Mouse (Mus musculus) skeletal muscle tissue, adult 2 months (tissue): Measurements from ENCODE around the gene Kcnj9.
A peak's percentile ranks its signal among the peaks of the same experiment; 100 is the strongest.

ENCODE experiments used
- DNase-seq: peaks from one replicate; pipeline ENCODE4 v3.0.0-alpha.2; 2012; ENCODE audit warnings: low read depth, low spot score

Gene Kcnj9

DNA sequence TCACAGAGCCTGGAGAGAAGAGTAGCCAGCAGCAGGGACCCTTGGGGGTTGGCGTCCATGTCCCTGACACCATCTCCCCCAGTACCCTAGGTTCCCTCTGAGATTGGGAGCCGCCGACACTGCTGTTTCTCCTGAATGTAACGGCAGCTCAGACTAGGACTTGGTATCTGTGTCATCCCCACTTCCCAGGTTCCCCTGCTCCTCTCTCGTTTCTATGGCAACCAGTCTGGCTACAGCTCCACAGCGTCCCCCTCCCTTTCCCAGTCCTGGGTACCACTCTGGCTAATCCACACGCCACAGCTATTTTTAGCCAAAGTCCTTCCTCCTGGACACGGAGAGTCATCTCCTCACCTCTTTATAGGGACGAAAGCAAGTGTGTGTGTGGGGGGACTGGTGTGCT lies at the start of gene Kcnj9:
Gene Kcnj9, minus strand, starts transcription at position 188 of the 400 bp plus-strand sequence.
- no peak for DNase-seq

DNA sequence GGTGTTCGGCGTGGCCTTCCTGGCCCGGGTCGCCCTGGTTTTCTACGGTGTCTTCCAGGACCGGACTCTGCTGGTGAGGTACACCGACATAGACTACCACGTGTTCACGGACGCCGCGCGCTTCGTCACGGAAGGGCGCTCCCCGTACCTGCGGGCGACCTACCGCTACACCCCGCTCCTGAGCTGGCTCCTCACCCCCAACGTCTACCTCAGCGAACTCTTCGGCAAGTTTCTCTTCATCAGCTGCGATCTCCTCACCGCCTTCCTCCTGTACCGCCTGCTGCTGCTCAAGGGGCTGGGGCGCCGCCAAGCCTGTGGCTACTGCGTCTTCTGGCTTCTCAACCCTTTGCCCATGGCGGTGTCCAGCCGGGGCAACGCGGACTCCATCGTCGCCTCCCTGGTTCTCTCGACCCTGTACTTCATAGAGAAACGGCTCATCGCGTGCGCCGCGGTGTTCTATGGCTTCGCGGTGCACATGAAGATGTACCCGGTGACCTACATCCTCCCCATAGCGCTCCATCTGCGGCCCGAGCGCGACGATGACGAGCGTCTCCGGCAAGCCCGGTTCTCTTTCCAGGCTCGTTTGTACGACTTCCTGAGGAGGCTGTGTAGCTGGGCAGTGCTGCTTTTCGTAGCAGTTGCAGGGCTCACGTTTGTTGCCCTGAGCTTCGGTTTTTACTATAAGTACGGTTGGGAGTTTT lies 47.8 kb upstream of the Kcnj9 start:
- peak; percentile 10 for DNase-seq

GRCm38 (mm10) chr1:172376198-172376667 lies 47.1 kb upstream of the Kcnj9 start, which contains the start of gene Pigm:
Pigm (plus strand) TSS chr1:172376546.
- DNase-seq, result peak; percentile 96

- no peak for DNase-seq
These were observed 39.8 kb upstream of the Kcnj9 start for GRCm38 (mm10) chr1:172368768-172369418.

DNA sequence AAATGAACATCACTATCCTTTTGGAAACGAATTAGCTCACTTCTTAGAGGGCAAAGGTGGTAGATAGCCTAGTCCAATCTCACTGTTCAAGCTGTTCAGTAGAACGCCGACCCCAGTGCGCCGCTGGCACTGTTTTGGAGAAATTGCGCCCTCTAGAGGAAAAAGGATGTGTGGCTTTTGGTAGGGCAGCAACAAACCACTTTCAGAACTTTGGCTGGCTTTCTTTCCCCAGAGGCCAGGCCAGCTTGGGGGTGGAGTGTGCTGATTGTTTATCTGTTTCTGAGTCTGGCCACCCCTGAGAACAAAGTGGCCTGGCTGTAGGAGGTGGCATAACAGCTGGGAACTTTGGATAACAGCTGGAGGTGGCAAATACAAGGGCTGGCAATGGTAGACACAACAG lies 35.6 kb upstream of the Kcnj9 start:
- DNase-seq, result no peak

DNA sequence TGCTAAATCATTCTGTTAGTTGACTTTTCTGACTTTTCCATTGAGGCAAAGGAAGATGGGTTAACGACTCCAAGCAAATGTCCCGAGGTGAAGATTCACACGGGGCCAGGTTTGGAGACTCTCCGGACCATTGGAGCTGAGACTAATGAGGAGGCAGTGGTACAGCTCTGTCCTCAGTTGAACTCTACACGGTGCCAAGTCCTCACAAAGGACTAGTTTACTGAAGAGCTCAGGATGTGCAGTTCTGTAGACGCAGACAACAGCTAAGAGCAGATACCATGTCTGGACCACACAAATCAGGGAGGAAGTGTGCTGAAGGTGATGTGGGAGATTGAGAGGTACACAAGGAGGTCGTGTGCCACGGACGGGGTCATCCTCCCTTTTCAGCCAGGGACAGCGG lies 29.2 kb upstream of the Kcnj9 start:
- DNase-seq, result no peak

DNA sequence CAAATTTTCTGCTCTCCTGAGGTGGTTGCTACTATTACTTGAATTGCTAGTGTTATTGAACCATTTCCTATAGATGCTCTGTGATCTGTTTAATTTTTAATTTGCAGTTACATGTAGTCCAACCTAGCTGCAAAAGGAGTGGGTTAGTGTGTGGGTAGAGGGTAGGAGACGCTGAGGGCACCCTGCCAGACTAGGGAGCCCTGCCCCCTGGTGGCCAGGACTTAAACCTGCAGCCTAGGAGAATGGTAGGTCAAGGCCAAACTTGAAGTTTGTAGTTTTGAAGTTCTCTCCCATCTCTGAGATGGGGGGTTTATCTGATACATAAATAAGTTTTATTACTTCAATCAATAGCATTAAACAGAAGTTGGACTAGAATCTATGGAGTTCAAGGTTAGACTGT lies 28.4 kb upstream of the Kcnj9 start:
- DNase-seq, result no peak

DNA sequence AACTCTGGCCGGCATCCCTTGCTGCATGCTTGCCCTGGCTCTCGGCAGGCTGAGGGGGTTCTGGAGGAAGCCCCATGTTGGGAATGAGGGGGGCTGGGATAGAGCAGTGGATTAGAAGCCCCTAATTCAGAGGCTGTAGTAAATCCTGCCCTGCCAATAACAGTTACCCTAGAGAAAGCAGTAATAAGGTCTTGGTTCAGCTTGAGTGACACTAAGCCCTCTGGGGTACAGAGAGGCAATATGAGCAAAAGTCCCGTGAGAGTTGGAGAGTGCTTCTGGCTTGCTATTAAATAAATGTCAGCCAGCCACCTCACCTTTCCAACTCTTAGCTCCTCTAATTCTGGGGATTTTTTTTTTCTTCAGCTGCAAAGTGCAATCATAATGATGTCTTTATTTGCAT lies 26.2 kb upstream of the Kcnj9 start:
- no peak for DNase-seq

DNA sequence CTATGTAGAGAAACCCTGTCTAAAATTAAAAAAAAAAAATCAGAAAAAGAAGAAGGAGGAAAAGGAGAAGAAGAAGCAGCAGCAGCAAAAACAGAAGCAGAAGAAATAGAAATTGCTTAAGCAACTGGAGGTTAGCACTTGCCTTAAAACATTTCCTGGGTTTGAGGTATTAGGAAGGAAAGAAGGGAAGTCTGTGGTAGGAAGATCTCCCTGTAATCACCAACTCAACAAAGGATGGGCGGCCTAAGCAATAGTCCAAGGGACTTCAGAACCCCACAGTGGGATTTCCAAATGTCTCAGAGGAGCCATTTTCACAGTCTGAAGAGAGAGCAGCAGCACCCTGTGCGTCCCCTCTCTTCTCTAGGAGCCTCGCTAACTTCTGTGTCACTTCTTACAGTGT lies 23.3 kb upstream of the Kcnj9 start:
- no peak for DNase-seq

- DNase-seq, result no peak
These were observed 22.9 kb upstream of the Kcnj9 start for GRCm38 (mm10) chr1:172352001-172352400.

- DNase-seq, result no peak
These were observed 21.0 kb upstream of the Kcnj9 start for GRCm38 (mm10) chr1:172349916-172350812.

GRCm38 (mm10) chr1:172349504-172349903 lies 20.4 kb upstream of the Kcnj9 start:
- DNase-seq, result no peak

- no peak for DNase-seq
These were observed 18.3 kb upstream of the Kcnj9 start for GRCm38 (mm10) chr1:172347382-172347781.

DNA sequence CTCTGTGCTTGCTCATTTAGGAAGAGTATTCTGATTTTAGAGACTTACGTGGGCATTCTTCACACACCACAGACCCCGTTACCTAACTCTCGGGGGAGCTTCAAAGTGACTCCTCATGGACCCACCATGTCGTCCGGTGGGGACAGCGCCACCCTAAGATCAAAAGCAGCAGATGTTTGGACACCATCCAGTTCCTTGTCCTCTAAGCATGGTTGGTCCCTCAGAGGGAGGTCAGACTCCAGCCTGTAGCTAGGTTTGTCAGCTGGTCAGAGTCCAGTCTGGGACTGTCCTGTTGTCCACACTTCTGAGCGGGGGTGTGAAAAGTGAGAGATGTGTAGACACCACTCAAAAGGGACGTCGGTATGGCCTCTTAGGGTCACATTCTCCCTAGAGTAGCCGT lies 17.6 kb upstream of the Kcnj9 start:
- no peak for DNase-seq

GRCm38 (mm10) chr1:172344820-172345219 lies 15.7 kb upstream of the Kcnj9 start:
- DNase-seq, result no peak

DNA sequence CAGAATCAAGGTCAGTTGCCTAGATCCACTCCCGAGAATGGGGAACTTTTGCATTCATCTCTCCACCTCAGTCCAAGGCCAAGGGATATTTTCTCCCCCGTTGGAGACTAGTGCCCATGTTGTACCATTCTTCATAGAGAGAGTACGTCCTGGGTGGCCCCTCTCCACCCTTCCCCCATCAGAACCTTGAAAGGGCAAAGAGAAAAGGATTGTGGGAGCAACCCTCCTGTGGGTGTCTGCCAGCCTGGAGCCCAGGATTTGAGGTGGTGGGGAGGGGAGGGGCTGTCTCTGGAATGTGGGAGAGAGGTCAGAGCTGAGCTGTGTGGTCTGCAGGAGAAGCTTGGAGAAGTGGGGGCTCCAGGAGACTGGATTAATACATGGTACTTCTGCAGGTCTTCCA lies 14.8 kb upstream of the Kcnj9 start:
- no peak for DNase-seq

- no peak for DNase-seq
These were observed 13.6 kb upstream of the Kcnj9 start for GRCm38 (mm10) chr1:172342729-172343128.

DNA sequence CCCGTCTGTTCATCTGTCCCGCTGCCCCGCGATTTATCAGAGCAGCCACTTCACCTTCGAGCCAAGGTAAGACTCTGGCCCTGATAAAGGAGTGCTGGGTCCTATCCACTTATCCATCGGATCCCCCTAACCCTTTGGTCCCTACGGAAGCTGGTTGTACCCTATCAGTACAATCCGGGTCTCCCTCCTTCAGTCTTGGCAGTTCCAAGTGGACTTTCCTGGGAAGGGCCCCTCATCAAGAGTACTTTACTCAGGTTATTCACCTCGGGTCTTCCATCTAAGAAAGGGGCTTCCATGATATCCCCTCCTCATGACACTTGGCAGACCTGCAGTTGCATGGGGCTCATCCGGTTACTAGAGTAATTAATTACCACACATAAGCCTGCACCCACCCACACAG lies 12.3 kb upstream of the Kcnj9 start:
- DNase-seq, result no peak

DNA sequence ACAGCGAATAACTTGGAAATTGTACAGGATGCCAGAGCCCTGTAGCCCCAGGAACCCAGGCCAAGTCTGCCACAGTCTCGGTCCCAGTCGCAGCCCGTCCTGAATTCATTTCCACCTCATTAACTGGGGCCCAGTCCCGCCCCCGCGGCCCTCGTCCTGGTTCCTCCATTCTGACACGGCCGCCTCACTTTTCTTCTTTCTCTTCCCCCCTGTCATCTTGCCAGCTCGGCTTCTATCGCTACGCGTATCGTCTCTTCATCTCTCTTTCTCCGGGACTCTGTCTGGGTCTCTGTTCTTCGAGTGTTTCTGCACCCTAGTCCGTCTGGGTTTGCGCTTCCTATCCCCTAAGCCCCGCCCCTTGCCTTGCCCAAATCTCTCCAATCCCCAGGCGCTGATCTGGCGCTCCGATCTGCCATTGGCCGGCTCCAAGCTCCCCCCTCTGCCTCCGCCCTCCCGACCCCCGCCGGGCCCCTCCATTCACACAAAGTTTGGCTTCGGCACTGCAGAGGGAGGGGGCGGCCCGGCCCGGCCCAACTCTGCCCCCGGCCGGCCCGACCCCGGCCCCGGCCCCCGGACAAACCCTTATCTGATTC lies 11.7 kb upstream of the Kcnj9 start, which contains the start of gene Kcnj10:
Gene Kcnj10, plus strand, starts transcription at position 482 of the 593 bp plus-strand sequence.
- no peak for DNase-seq

DNA sequence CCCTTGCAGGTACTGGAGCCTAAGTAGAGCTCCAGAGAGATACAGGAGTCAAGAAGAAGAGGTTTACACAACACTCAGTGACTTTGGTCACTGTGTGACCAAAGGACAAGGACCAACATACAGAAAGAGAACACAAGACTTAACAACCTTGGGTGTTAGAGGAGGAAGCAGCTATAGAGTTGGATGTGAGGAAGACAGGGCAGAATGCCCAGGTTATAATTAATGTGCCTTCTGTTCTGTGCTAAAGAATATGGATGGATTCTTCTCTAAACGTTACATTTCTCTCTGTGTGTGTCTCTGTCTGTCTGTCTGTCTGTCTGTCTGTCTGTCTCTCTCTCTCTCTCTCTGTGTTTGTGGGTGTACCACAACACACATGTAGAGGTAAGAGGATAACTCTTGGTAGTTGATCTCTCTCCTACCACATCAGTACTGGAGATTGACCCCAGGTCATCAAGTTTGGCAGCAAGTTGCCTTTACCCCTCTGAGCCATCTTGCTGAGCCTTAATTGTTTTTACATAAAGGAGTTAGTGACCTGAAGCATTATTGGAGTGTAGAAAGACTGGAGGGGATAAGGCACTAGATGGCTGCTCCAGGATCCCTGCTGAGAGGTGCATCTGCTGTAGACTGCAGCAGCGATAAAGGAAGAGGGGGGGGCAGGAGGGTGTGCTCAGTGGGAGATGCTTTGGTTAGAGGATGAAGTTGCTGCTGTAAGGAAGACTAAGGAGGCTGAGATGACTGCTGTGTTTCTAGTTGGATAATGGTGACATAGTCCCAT lies 8.5 kb upstream of the Kcnj9 start:
- DNase-seq, result no peak

- DNase-seq, result no peak
These were observed 6.7 kb upstream of the Kcnj9 start for GRCm38 (mm10) chr1:172335804-172336203.
